Mouse (Mus musculus) kidney, embryonic 14.5 days (tissue): ENCODE measurements around the gene Spata13. TPM values are rescaled to one million over a fixed set of nuclear protein-coding genes. Genes with fewer than 3 reads are reported as not detected.

Experiments used
- ATAC-seq: fragments of 200-750 bp; cut with Nextera tagmentation; 2 replicates; pipeline ENCODE4 v1.8.0; 2017; ENCODE audit warnings: moderate number of reproducible peaks, mild to moderate bottlenecking, moderate TSS enrichment, moderate library complexity; ENCODE audit not compliant: low FRiP score, low TSS enrichment
- H3K27ac ChIP-seq: fragments of 300-500 bp; sonication (generic); 2 replicates; pipeline ENCODE4 v1.5.1; 2014; ENCODE audit warnings: low read depth, mild to moderate bottlenecking, low read length, moderate library complexity, mixed read lengths
- H3K27me3 ChIP-seq: fragments of 300-500 bp; sonication (generic); 2 replicates; pipeline ENCODE4 v1.6.1; 2014; ENCODE audit warnings: mild to moderate bottlenecking, low read length; ENCODE audit not compliant: control insufficient read depth, insufficient read depth
- H3K36me3 ChIP-seq: fragments of 300-500 bp; sonication (generic); 2 replicates; pipeline ENCODE4 v1.6.1; 2014; ENCODE audit warnings: low read length, mixed read lengths; ENCODE audit not compliant: control insufficient read depth, insufficient read depth
- H3K4me1 ChIP-seq: fragments of 300-500 bp; sonication (generic); 2 replicates; pipeline ENCODE4 v1.6.1; 2014; ENCODE audit warnings: low read length, mixed read lengths; ENCODE audit not compliant: control insufficient read depth, insufficient read depth
- H3K4me2 ChIP-seq: fragments of 300-500 bp; sonication (generic); replicated peaks from 2 replicates; pipeline ENCODE4 v1.6.1; 2014; ENCODE audit warnings: low read depth, mild to moderate bottlenecking, low read length
- H3K4me3 ChIP-seq: fragments of 300-500 bp; sonication (generic); 2 replicates; pipeline ENCODE4 v1.5.1; 2014; ENCODE audit warnings: mild to moderate bottlenecking, low read length
- H3K9ac ChIP-seq: fragments of 300-500 bp; sonication (generic); 2 replicates; pipeline ENCODE4 v1.6.1; 2014; ENCODE audit warnings: low read depth, mild to moderate bottlenecking, low read length, moderate library complexity
- H3K9me3 ChIP-seq: fragments of 300-500 bp; sonication (generic); 2 replicates; pipeline ENCODE4 v1.6.1; 2016; ENCODE audit warnings: low read length; ENCODE audit not compliant: control insufficient read depth
- WGBS: fragments of 180-500 bp; shearing (Covaris S2); extraction: QIAGEN DNeasy Blood & Tissue Kit; methylation state at CpG from one replicate; pipeline ENCODE4 v1.1.7; 2014; 5-methylcytosine and 5-hydroxymethylcytosine counted together
- polyA plus RNA-seq: library from polyadenylated mRNA; unstranded; fragments of >200 nt; fragmentation: Nextera tagmentation; extraction: Ambion mirVana; gene quantifications from 2 replicates; pipeline ENCODE4 v1.2.1, GENCODE M21; 2014

Spata13 gene
- polyA plus RNA-seq, 1 experiment from 2014 or later, result 65.7 TPM

DNA sequence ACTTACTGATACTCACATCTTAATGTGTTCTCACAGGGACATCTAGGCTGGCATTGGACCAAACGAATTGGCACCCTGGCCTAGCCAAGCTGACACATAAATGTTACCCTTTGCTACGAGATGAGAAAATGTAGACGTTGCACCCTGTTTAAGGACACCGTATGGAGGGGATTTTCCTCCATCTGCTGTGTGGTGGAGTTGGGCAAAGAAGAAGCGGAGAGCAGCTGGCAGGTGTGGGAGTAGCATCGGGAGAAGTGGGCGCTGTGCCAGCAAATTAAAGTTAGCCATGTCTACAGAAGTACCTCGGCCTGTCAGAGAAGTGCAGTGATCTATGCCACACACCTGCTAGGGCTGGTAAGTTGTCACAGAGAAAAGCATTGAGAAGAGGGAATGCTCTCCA is 25.7 kb downstream of the Spata13 start:
- WGBS, result 74% methylated on average over 8 of the region's 8 CpGs
- Histone ChIP-seq H3K4me2 (no peak overlapping the region), H3K4me1 (peaks cover 29% of the 10 kb centered on the region), H3K27me3 (no peaks in the 10 kb centered on the region), H3K9ac (no peak overlapping the region), H3K4me3 (no peak overlapping the region), H3K27ac (no peak overlapping the region), H3K36me3 (no peaks in the 10 kb centered on the region), H3K9me3 (no peaks in the 10 kb centered on the region)
- ATAC-seq, result no peak

DNA sequence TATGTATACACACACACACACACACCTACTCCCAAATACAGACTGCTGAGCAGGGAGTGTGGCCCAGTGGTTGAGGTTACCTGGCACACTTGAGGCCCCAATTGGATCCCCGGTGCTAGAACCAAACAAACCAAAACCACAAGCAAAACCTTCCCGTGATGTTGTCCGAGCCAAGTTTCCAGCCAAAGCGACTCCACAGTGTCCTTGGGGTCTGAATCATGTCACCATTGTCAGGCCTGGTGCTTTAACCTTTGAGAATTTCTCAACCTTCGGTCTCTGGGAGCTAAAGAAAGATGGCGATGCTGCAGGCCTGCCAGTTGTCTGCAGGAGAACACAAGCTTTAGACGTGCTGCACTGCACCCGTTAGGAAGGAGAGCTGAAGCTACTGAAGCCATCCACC is 26.8 kb downstream of the Spata13 start:
- ATAC-seq, result no peak
- Histone ChIP-seq H3K9ac (no peak overlapping the region), H3K27me3 (no peaks in the 10 kb centered on the region), H3K27ac (no peak overlapping the region), H3K4me1 (peaks cover 31% of the 10 kb centered on the region), H3K36me3 (no peaks in the 10 kb centered on the region), H3K4me2 (no peak overlapping the region), H3K4me3 (no peak overlapping the region), H3K9me3 (no peaks in the 10 kb centered on the region)
- WGBS, result 91% methylated on average over 8 of the region's 8 CpGs

DNA sequence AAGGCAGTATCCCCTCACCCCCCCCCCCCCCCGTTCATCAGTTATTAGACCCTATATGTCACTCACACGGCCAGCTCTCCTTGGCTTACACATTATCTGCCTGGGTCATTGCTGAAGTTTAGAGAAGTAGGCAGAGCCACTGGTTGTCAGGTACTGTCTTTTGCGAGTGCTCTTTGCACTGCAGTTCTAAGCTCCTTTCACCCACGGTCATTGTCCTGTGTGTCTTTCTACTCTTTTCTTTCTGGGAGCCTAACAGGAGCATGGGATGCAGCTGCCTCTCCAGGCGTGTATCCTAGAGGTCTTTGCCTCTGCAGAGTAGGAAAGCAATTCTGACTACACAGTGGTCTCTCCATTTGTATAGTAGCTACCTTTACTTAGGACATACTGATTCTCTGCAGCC is 27.5 kb downstream of the Spata13 start:
- Histone ChIP-seq H3K9ac (no peak overlapping the region), H3K27me3 (no peaks in the 10 kb centered on the region), H3K4me2 (no peak overlapping the region), H3K36me3 (no peaks in the 10 kb centered on the region), H3K4me3 (no peak overlapping the region), H3K9me3 (no peaks in the 10 kb centered on the region), H3K27ac (no peak overlapping the region), H3K4me1 (peaks cover 27% of the 10 kb centered on the region)
- no peak for ATAC-seq
- WGBS, result 90% methylated on average over 5 of the region's 5 CpGs

DNA sequence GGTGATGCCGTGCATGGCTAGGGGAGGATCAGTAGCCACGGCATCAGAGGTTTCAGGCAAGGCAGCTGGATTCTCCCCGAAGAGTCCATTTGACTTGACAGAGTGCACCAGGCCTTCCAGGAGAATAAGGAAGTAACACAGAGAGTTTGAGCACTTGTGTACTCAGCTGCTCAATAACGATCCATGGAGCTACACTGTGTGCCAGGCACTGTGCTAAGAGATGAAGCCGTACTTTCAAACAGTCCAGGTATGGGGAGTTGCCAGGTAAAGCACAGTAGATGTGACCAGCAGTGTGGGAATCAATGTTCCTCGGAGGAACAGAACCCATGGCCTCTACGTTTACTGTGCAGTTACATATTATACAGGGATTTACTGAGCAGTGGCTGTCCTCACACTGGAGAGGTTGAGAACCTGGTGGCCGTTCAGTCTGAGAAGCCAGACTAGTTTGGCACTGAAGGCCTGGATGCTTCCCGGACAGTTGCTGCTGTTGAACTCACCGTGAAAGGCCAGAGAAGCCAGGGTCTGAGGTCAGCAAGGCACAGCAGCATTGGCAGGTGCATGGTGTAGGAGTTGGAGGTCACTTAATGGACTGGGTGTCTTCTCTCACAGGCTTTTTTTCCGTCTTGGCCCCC is 29.6 kb downstream of the Spata13 start:
- ATAC-seq, result no peak
- no peak overlapping the region for H3K4me3 ChIP-seq
- H3K4me2 ChIP-seq, result no peak overlapping the region
- 73% methylated on average over 11 of the region's 11 CpGs for WGBS
- 0 out of 2 replicates have a peak overlapping the region, but pooled peaks have one; percentile 49 for H3K27ac ChIP-seq
- H3K9me3 ChIP-seq, result no peaks in the 10 kb centered on the region
- H3K9ac ChIP-seq, result no peak overlapping the region; the same call in 1 of the 2 replicates
- no peaks in the 10 kb centered on the region for H3K36me3 ChIP-seq
- H3K4me1 ChIP-seq, result peaks cover 17% of the 10 kb centered on the region; the same call in 1 of the 2 replicates
- no peaks in the 10 kb centered on the region for H3K27me3 ChIP-seq

DNA sequence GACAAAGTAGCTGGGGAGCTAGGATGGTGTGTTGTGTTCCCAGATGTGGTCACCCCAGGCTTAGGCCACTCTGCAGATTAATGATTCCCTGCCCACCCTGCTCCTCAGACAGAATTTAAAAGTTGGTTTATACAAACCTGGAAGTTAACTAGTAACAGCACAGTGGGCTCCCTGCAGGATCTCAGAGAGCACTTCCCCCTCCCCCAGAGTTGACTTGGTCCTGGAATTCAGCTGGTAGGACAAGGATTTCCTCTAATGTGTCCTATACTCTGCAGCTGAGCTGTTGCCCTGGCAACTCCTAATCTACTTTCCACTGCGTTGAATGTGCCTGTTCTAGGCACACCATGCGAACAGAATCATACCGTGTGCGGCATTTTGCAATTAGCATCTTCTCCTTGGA is 30.8 kb downstream of the Spata13 start:
- Histone ChIP-seq H3K4me3 (no peak overlapping the region), H3K27me3 (no peaks in the 10 kb centered on the region), H3K4me1 (peaks cover 14% of the 10 kb centered on the region; the same call in 1 of the 2 replicates), H3K4me2 (no peak overlapping the region), H3K36me3 (no peaks in the 10 kb centered on the region), H3K27ac (peak overlapping the region; percentile 67; the same call in 1 of the 2 replicates), H3K9me3 (no peaks in the 10 kb centered on the region), H3K9ac (no peak overlapping the region)
- WGBS, result 64% methylated on average over 4 of the region's 4 CpGs
- ATAC-seq, result peak; percentile 56; the same call in 1 of the 2 replicates

DNA sequence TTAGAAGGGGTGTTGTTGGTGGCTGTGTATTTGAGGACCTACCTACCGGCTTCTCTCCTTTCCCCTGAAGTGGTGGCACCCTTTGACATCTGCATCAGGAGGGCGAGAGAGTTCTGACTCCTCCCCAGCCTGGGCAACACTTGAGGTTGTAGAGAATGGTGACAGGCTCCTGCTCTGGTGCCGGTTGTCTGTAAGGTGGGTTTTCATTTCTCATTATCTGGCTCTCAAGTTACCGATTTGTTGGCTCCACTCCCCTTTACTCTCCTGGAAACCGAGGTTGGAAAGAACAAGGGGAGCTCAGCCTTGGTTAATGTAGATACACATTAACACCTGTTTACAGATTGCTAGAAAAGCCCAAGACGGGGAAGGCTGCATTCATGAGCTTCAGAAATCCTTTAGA is 31.5 kb downstream of the Spata13 start:
- no peaks in the 10 kb centered on the region for H3K9me3 ChIP-seq
- no peaks in the 10 kb centered on the region for H3K36me3 ChIP-seq
- H3K4me2 ChIP-seq, result no peak overlapping the region
- no peak overlapping the region for H3K9ac ChIP-seq
- H3K27ac ChIP-seq, result peak overlapping the region; percentile 67; the same call in 1 of the 2 replicates
- 36% methylated on average over 6 of the region's 6 CpGs for WGBS
- no peak overlapping the region; the same call in 1 of the 2 replicates for H3K4me3 ChIP-seq
- H3K27me3 ChIP-seq, result no peaks in the 10 kb centered on the region
- peak; percentile 6; the same call in 1 of the 2 replicates for ATAC-seq
- peaks cover 12% of the 10 kb centered on the region; the same call in 1 of the 2 replicates for H3K4me1 ChIP-seq

DNA sequence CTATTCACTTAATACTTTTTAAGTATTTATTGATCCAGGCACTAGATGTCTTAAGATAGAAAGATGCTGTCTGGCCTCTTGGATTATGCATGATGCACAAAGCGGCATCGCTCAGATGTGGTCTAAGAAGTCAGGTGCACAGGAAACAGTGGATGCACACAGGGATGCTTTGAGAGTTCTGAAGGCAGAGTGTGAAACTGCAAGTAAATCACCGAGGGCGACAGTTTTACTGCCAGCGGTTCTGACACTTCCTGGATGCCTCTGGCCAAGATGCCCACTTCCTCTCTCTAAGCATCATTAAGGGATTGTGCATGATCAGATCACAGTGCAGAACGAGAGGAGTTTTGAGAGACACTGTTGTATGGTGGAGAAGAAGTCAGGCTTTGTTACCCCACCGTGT is 32.5 kb downstream of the Spata13 start:
- no peaks in the 10 kb centered on the region for H3K36me3 ChIP-seq
- peak; percentile 38; the same call in 1 of the 2 replicates for ATAC-seq
- peaks cover 12% of the 10 kb centered on the region; the same call in 1 of the 2 replicates for H3K4me1 ChIP-seq
- WGBS, result 42% methylated on average over 7 of the region's 7 CpGs
- no peak overlapping the region for H3K4me2 ChIP-seq
- no peaks in the 10 kb centered on the region for H3K27me3 ChIP-seq
- H3K27ac ChIP-seq, result 0 out of 2 replicates have a peak overlapping the region, but pooled peaks have one; percentile 17
- H3K9ac ChIP-seq, result no peak overlapping the region
- H3K4me3 ChIP-seq, result no peak overlapping the region
- H3K9me3 ChIP-seq, result no peaks in the 10 kb centered on the region

DNA sequence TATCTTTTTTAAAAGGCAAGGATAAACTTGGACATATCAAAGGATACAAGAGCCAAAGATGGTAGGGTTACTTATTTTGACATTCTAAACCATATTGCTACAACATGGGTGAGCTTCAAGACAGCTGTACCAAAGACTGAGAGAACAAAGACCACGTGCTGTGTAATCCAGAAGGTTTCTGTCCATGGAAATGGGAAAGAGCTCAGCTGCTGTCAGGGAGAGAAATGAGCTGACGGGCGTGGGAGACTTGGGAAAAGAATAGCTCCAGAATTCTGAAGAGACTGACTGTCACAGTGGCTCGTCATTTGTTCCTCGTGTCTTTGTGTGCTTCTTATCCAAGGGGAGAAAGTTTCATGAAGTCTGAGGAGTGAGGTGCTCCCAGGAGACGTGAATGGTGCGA is 36.4 kb downstream of the Spata13 start:
- no peak overlapping the region for H3K4me3 ChIP-seq
- no peak for ATAC-seq
- 72% methylated on average over 7 of the region's 7 CpGs for WGBS
- no peaks in the 10 kb centered on the region for H3K9me3 ChIP-seq
- H3K36me3 ChIP-seq, result no peaks in the 10 kb centered on the region
- no peak overlapping the region for H3K9ac ChIP-seq
- H3K27ac ChIP-seq, result no peak overlapping the region
- 0 out of 2 replicates have a peak, but pooled peaks cover 7% of the 10 kb centered on the region for H3K4me1 ChIP-seq
- H3K4me2 ChIP-seq, result no peak overlapping the region
- H3K27me3 ChIP-seq, result no peaks in the 10 kb centered on the region

DNA sequence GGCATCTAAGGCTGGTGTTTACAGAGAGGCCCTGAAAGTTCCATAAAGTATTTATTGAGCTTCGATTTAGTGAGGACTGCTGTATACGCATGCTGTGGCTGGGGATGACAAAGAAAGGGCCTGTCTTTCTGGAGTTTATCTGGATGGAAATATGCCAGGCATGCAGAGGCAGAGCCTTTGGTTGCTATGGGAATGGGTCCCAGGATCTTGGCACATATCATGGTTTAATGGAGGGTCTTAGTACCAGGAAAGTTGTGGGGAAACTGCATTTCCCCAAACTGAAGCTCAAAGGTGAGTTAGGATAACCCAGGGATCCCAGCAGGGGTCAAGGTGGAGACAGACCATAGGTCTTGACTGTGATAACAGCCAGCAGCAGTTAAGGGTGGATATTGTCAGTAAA is 37.7 kb downstream of the Spata13 start:
- WGBS, result 84% methylated on average over 2 of the region's 2 CpGs
- H3K4me1 ChIP-seq, result 0 out of 2 replicates have a peak, but pooled peaks cover 2% of the 10 kb centered on the region
- no peaks in the 10 kb centered on the region for H3K27me3 ChIP-seq
- H3K27ac ChIP-seq, result no peak overlapping the region
- H3K9ac ChIP-seq, result no peak overlapping the region
- H3K4me2 ChIP-seq, result no peak overlapping the region
- H3K4me3 ChIP-seq, result no peak overlapping the region
- H3K9me3 ChIP-seq, result no peaks in the 10 kb centered on the region
- ATAC-seq, result no peak
- no peaks in the 10 kb centered on the region for H3K36me3 ChIP-seq
